Mouse (Mus musculus) embryonic facial prominence, embryonic 15.5 days (tissue): ENCODE results near the gene Tmem234. TPM values are rescaled to one million over a fixed set of nuclear protein-coding genes. Genes with fewer than 3 reads are reported as not detected.

ENCODE experiments used
- ATAC-seq: fragments of 200-750 bp; cut with Nextera tagmentation; 2 replicates; pipeline ENCODE4 v1.8.0; 2017; ENCODE audit warnings: low read depth, moderate TSS enrichment; ENCODE audit not compliant: insufficient number of reproducible peaks, low FRiP score, low TSS enrichment
- H3K27ac ChIP-seq: fragments of 300-500 bp; sonication (generic); replicated peaks from 2 replicates; pipeline ENCODE4 v1.5.1; 2015; ENCODE audit warnings: mild to moderate bottlenecking, inconsistent platforms
- H3K27me3 ChIP-seq: fragments of 300-500 bp; sonication (generic); 2 replicates; pipeline ENCODE4 v1.6.1; 2015; ENCODE audit warnings: inconsistent platforms
- H3K36me3 ChIP-seq: fragments of 300-500 bp; sonication (generic); 2 replicates; pipeline ENCODE4 v1.6.1; 2015; ENCODE audit warnings: mild to moderate bottlenecking, inconsistent platforms
- H3K4me1 ChIP-seq: fragments of 300-500 bp; sonication (generic); 2 replicates; pipeline ENCODE4 v1.6.1; 2015; ENCODE audit warnings: inconsistent platforms
- H3K4me2 ChIP-seq: fragments of 300-500 bp; sonication (generic); replicated peaks from 2 replicates; pipeline ENCODE4 v1.6.1; 2015; ENCODE audit warnings: mild to moderate bottlenecking, inconsistent platforms
- H3K4me3 ChIP-seq: fragments of 300-500 bp; sonication (generic); replicated peaks from 2 replicates; pipeline ENCODE4 v1.5.1; 2015; ENCODE audit warnings: mild to moderate bottlenecking, inconsistent platforms
- H3K9ac ChIP-seq: fragments of 300-500 bp; sonication (generic); 2 replicates; pipeline ENCODE4 v1.6.1; 2015; ENCODE audit warnings: inconsistent platforms
- H3K9me3 ChIP-seq: fragments of 300-500 bp; sonication (generic); replicated peaks from 2 replicates; pipeline ENCODE4 v1.6.1; 2016; ENCODE audit warnings: inconsistent platforms
- WGBS: fragments of 180-500 bp; shearing (Covaris S2); methylation state at CpG from one replicate; pipeline ENCODE4 v1.1.7; 2015; 5-methylcytosine and 5-hydroxymethylcytosine counted together
- polyA plus RNA-seq: library from polyadenylated mRNA; unstranded; fragments of >200 nt; fragmentation: Nextera tagmentation; extraction: Ambion mirVana; gene quantifications from 2 replicates; pipeline ENCODE4 v1.2.1, GENCODE M21; 2015

Gene Tmem234
- polyA plus RNA-seq, 1 experiment from 2014 or later, result 197 TPM

DNA sequence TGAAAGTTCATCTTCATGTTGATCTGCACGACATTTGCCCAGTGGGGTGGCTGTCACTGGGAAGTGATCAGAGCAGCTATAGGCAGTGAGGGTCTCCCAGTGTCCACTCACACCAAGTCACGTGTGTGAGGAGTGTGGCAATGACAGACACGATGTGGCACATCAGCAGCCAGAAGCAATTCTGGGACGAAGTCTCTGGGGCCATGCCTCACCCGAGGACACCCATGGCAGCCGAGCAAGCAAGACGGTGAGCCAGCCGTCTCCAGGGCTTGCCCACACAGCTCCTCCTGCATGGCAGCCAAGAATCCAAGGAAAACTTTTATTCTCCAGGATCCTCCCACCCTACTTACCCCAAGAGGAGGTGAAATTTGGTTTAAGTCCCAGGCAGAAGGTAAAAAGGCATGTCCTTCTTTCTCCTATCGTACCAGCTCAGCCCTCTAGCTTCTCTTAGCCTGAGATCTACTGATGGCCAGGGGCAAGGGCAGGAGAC lies 15.4 kb downstream of the Tmem234 start:
- Histone ChIP-seq H3K27ac (no peak overlapping the region), H3K9me3 (no peaks in the 10 kb centered on the region), H3K36me3 (peaks cover 22% of the 10 kb centered on the region; the same call in 1 of the 2 replicates), H3K4me3 (no peak overlapping the region), H3K4me1 (peaks cover 20% of the 10 kb centered on the region), H3K4me2 (no peak overlapping the region), H3K9ac (no peak overlapping the region), H3K27me3 (no peaks in the 10 kb centered on the region)
- 83% methylated on average over 9 of the region's 9 CpGs for WGBS
- ATAC-seq, result no peak

DNA sequence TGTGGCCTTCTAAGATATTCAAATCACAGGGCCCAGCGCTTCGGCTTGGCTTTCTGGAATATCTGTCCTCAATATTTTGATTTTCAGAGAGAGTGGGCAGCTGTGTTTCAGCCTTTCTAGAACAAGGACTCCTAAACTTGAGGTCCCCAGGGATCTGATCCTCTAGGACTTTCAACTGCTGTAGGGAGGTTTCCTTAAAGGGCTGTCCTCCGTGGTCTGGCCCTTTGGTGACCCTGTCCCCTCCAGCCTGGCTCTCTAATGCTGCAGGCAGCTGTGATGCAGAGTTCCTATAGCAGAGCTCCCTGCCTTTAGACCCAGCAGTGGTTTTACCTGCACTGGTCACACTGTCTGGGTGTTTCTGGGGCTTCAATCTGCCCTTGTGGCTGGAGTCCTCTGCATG lies 16.2 kb downstream of the Tmem234 start:
- H3K4me2 ChIP-seq, result no peak overlapping the region
- peaks cover 24% of the 10 kb centered on the region for H3K4me1 ChIP-seq
- no peak overlapping the region for H3K9ac ChIP-seq
- peaks cover 22% of the 10 kb centered on the region; the same call in 1 of the 2 replicates for H3K36me3 ChIP-seq
- no peak for ATAC-seq
- no peaks in the 10 kb centered on the region for H3K27me3 ChIP-seq
- no peak overlapping the region for H3K4me3 ChIP-seq
- H3K9me3 ChIP-seq, result no peaks in the 10 kb centered on the region
- WGBS, result 88% methylated on average over 3 of the region's 3 CpGs
- H3K27ac ChIP-seq, result no peak overlapping the region

DNA sequence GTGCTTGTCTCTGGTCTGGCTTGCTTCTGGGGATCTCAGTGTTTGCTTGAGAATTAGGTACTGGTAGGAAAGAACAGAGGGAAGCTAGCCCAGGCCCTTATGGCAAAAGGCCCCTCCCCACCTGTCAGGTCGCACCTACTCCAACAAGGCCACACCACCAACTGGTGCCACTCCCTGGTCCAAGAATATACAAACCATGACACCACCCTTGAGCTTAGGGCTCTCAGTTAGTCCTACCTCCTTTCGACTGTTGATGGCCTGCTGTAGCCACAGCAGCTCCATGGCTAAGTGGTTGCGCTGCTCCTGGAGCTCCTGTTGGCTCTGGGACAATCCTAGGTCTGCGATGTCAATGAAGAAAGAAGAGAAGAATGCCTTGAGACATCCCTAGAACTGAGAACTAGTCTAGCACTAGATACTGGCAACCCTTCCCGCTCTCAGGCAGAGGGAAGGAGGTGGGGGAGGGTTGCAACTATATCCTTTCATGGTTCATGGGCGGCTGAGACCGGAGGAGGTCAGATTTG lies 16.7 kb downstream of the Tmem234 start:
- Histone ChIP-seq H3K27me3 (no peaks in the 10 kb centered on the region), H3K9me3 (no peaks in the 10 kb centered on the region), H3K36me3 (peaks cover 22% of the 10 kb centered on the region; the same call in 1 of the 2 replicates), H3K9ac (no peak overlapping the region), H3K4me1 (peaks cover 28% of the 10 kb centered on the region), H3K27ac (no peak overlapping the region), H3K4me3 (no peak overlapping the region), H3K4me2 (no peak overlapping the region)
- no peak for ATAC-seq
- WGBS, result 95% methylated on average over 7 of the region's 7 CpGs

DNA sequence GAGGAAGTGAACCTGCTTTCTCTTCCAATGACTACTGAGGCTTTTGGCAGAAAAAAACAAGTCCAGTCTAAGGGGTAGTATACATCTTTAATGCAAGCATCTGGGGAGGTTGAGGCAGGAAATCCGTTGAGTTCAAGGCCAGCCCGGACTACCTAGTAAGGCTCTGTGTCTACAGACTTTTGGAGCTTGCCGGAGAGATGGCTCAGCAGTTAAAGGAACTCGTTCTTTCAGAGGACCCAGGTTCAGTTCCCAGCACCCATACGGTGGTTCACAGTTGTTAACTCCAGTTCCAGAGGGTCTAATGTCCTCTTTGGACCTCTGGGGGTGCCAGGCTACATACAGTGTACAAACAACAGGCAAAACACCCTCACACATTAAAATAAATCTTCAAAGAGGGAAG lies 17.6 kb downstream of the Tmem234 start:
- Histone ChIP-seq H3K27me3 (no peaks in the 10 kb centered on the region), H3K4me2 (peak overlapping the region; percentile 73), H3K36me3 (peaks cover 22% of the 10 kb centered on the region; the same call in 1 of the 2 replicates), H3K9me3 (no peaks in the 10 kb centered on the region), H3K4me1 (peaks cover 36% of the 10 kb centered on the region), H3K9ac (peak overlapping the region; percentile 76), H3K27ac (no peak overlapping the region), H3K4me3 (peak overlapping the region; percentile 63)
- ATAC-seq, result no peak
- 95% methylated on average over 5 of the region's 5 CpGs for WGBS

DNA sequence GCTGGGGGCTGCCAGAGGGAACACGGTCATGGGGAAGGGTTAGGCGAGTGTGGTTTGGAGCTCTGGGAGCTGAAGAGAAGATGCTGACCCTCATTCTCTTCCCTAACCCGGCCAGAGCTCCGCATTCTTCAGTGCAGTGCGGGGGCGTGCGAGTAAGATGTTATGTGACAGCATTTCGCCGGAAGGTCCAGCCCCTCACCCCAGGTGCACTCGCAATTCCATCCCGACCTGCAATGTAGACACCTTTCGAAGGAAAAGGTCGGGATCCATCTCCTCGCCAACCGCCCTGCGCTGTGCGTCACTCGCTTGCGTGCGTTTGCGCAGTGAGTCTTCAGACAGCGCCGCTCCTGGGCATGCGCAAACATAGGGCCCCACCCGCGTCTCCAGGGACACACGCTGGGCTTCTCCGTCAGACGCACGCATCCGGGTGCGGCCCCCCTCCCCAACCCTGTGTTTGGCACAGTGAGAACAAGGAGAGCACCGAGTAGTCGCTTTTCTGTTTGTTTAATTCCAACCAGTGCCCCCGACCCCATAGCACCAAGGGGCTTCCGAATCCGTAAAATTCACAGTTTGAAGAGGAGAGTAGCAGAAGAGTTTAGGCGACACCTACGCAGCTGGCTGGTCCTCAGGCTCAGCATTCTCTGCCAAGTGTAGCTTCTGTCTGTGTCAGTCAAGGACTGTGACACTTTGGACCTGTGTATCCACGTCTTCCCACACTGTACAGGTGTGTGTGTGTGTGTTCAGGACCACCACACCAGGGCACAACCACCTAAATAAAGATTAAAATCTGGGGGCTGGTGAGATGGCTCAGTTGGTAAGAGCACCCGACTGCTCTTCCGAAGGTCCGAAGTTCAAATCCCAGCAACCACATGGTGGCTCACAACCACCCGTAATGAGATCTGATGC lies 18.6 kb downstream of the Tmem234 start, which contains the start of gene Iqcc:
TSS of gene Iqcc (minus strand) at position 314 of the 906 bp plus-strand sequence.
- H3K4me2 ChIP-seq, result peak within 1 kb of the TSS; percentile 73
- peak within 1 kb of the TSS; percentile 88 for H3K27ac ChIP-seq
- H3K9ac ChIP-seq, result peak within 1 kb of the TSS; percentile 76
- no peaks in the 10 kb centered on the region for H3K9me3 ChIP-seq
- H3K4me3 ChIP-seq, result peak within 1 kb of the TSS; percentile 63
- no peaks in the 10 kb centered on the region for H3K27me3 ChIP-seq
- peak; percentile 92 for ATAC-seq
- peaks cover 38% of the 10 kb centered on the region for H3K4me1 ChIP-seq
- H3K36me3 ChIP-seq, result peaks cover 22% of the 10 kb centered on the region; the same call in 1 of the 2 replicates
- WGBS, result 5% methylated on average over 44 of the region's 44 CpGs

DNA sequence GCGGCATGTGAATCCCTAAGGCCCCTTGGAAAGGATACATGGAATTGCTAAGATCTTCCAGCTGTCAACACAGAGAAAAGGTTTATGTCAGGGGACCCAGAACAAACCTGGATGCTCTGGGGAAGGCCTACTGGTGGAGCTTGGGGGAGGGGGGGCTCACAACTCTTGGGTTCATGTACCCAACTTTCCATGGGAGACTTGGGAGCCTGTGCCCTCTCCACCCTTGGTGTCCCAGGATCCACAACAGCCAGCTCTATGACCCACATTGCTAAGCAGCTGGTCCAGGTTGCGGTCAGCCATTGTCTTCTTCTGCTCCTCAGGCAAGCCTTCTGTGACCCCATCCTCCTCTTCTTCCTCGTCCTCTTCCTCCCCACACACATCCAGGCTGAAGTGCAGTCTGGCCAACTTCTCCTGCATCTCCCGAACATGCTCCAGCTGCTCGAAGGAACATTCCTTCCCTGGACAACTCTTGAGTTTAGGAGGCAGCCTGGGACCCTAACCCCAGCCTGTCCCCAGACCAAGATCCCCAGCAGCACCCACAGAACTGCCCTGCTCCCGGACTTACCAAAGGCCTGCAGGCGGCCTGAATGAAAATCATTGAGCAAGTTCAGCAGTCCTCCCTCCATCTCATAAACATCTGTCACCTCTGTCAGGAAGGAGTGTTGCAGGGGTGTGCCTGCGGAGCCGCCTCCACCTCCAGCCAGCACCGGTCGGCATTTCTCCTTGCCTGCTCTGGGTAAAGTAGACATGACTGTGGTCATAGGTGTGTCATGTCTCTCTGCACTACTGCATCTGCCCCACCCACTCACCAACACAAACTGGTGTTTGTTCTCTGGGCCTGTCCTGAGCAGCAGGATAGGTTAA lies 20.2 kb downstream of the Tmem234 start:
- Histone ChIP-seq H3K9me3 (no peaks in the 10 kb centered on the region), H3K27me3 (no peaks in the 10 kb centered on the region), H3K4me1 (peaks cover 50% of the 10 kb centered on the region), H3K4me3 (no peak overlapping the region), H3K4me2 (no peak overlapping the region), H3K9ac (no peak overlapping the region), H3K27ac (peak overlapping the region; percentile 41; the same call in 1 of the 2 replicates), H3K36me3 (peaks cover 22% of the 10 kb centered on the region; the same call in 1 of the 2 replicates)
- WGBS, result 84% methylated on average over 11 of the region's 11 CpGs
- ATAC-seq, result no peak

DNA sequence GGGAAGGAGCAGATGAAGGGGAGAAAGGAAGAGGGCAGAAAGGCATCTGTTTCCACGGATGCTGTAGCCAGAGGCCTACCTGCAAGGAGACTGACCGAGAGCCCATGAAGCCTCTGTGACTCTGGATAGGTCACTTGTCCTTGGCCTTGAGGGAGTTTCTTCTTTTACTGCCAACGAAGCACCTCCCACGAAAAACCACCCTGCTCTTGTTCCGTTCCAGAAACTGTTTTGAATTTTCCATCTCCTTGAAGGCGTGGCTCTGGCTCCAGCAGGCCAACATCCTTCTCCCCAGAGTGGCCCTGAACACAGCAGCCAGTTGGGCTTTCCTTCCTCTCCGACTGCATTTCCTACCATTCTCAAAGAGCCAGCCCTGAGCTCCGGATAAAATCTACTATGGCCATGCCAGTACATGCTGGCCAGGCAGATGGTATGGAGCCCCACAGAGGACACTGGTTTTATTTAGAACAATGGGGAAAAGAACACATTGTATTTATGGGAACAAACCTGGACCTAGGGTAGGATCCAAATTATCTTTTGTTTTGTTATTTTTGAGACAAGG lies 20.9 kb downstream of the Tmem234 start:
- Histone ChIP-seq H3K4me1 (peaks cover 52% of the 10 kb centered on the region), H3K4me3 (no peak overlapping the region), H3K9me3 (no peaks in the 10 kb centered on the region), H3K4me2 (no peak overlapping the region), H3K27ac (peak overlapping the region; percentile 41; the same call in 1 of the 2 replicates), H3K36me3 (peaks cover 20% of the 10 kb centered on the region), H3K27me3 (no peaks in the 10 kb centered on the region), H3K9ac (no peak overlapping the region)
- ATAC-seq, result no peak
- 64% methylated on average over 8 of the region's 8 CpGs for WGBS

DNA sequence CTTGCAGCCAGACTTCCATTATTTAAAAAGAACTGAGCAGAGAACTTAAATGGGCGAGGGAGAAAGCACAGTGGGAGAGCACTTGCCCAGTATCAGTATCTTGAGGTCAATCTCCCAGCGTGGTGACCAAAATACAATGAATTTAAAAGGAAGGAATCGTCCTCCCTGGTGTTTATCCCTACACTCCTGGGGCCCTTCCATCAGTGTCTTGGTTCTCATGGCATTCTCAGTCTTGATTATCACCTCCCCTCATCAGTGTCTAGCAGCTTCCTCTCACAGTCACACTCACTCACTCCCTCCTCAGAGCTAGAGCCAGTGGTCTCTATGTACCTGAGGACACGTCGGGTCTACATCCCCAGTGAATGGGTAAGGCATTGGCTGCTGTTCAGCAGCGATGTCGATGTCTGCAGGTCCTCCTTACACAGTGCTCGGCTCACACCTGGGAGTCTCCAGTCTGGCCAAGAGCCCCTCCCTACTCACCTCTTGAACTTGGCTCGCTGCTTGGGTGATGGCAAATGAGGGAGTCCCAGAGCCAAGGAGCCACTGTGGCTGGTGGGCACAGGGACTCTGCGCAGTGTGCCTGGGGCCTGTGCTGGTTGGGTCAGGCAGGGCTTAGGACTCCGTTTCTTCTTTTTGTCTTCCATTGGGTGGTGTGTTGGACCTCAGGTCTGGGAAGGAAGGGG lies 21.8 kb downstream of the Tmem234 start:
- Histone ChIP-seq H3K9me3 (no peaks in the 10 kb centered on the region), H3K36me3 (peaks cover 21% of the 10 kb centered on the region), H3K9ac (peak overlapping the region; percentile 59; the same call in 1 of the 2 replicates), H3K27me3 (no peaks in the 10 kb centered on the region), H3K4me2 (peak overlapping the region; percentile 76), H3K4me1 (peaks cover 52% of the 10 kb centered on the region), H3K27ac (0 out of 2 replicates have a peak overlapping the region, but pooled peaks have one; percentile 12), H3K4me3 (peak overlapping the region; percentile 68; the same call in 1 of the 2 replicates)
- WGBS, result 83% methylated on average over 11 of the region's 11 CpGs
- ATAC-seq, result no peak

DNA sequence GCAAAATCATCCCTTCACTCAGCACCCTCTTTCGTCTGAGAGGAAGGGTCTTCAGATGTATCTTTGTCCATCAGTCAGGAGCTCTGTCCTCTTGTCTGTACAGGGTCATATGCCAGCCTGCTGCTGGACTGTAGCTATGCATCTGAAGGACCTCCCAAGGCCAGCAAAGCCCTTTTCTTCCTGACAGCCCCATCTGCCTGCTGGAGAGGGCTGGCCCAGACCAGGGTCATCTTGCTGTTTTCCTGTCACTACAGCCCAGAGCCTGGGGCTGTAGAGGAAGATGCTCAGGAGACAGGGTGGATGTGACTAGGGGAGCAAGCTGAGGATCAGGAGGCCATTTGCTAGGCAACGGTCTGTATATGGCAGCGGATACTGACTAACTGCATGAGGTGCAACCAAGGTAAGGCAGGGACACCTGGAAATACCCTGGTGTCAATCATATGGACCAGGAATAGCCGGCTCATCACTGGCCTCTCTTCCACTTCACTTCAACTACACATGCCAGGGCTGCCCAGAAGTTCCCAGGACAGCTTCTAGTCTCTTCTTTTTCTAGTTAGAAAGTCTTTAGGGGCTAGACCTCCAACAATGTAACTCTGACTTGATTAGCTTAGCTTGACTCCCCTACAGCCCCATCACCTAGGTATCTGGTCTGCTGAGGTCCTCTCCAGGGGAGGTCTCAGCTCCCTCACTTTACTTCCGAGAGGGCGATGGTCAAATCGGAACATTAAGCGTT lies 22.5 kb downstream of the Tmem234 start:
- Histone ChIP-seq H3K9me3 (no peaks in the 10 kb centered on the region), H3K9ac (peak overlapping the region; percentile 59), H3K4me1 (peaks cover 47% of the 10 kb centered on the region), H3K4me2 (peak overlapping the region; percentile 76), H3K27me3 (no peaks in the 10 kb centered on the region), H3K36me3 (peaks cover 26% of the 10 kb centered on the region), H3K27ac (peak overlapping the region; percentile 96), H3K4me3 (peak overlapping the region; percentile 68)
- no peak for ATAC-seq
- WGBS, result 22% methylated on average over 8 of the region's 8 CpGs
